In genomic region chr12:40645869-40646268, GRCm38 (mm10) we compare ENCODE assay signal across 25 mouse cellular contexts.
"Had no signal": no experiment of that assay in that cellular context is flagged by ENCODE, and none has a peak within 500 bp of the region (broad histone marks: within the 10 kb centered on the region; RNA-seq: fewer than 3 reads in every experiment).

No protein-coding gene starts in this region.

- H3K4me3 ChIP-seq: heart, embryonic 10.5 days; heart, embryonic 13.5 days; heart, embryonic 15.5 days; hindbrain, embryonic 13.5 days; hindbrain, embryonic 15.5 days; kidney, embryonic 15.5 days; limb, embryonic 13.5 days; limb, embryonic 15.5 days; liver, embryonic 12.5 days had no signal

- H3K27ac ChIP-seq: heart, embryonic 10.5 days; heart, embryonic 13.5 days; heart, embryonic 15.5 days; hindbrain, embryonic 13.5 days; hindbrain, embryonic 15.5 days; hindbrain, postnatal 0 days; kidney, embryonic 15.5 days; kidney, postnatal 0 days; limb, embryonic 13.5 days; limb, embryonic 15.5 days; liver, embryonic 12.5 days had no signal

- H3K27me3 ChIP-seq: heart, embryonic 13.5 days; heart, embryonic 15.5 days; hindbrain, embryonic 13.5 days; hindbrain, embryonic 15.5 days; kidney, embryonic 15.5 days; limb, embryonic 13.5 days; limb, embryonic 15.5 days; liver, embryonic 12.5 days had no signal

- H3K36me3 ChIP-seq: heart, embryonic 10.5 days; heart, embryonic 13.5 days; heart, embryonic 15.5 days; kidney, embryonic 15.5 days; liver, embryonic 12.5 days had no signal

- H3K9me3 ChIP-seq: heart, embryonic 10.5 days; heart, embryonic 13.5 days; heart, embryonic 15.5 days; hindbrain, embryonic 13.5 days; hindbrain, embryonic 15.5 days; kidney, embryonic 15.5 days; limb, embryonic 13.5 days; limb, embryonic 15.5 days; liver, embryonic 12.5 days had no signal

- H3K4me2 ChIP-seq: heart, embryonic 13.5 days; heart, embryonic 15.5 days; hindbrain, embryonic 13.5 days; hindbrain, embryonic 15.5 days; kidney, embryonic 15.5 days; limb, embryonic 13.5 days; limb, embryonic 15.5 days; liver, embryonic 12.5 days had no signal

- ATAC-seq: hindbrain, postnatal 0 days; intestine, embryonic 16.5 days; liver, embryonic 12.5 days had no signal

- H3K4me1 ChIP-seq: heart, embryonic 10.5 days; heart, embryonic 13.5 days; heart, embryonic 15.5 days; hindbrain, embryonic 13.5 days; hindbrain, embryonic 15.5 days; kidney, embryonic 15.5 days; limb, embryonic 15.5 days; liver, embryonic 12.5 days had no signal

- H3K9ac ChIP-seq: heart, embryonic 13.5 days; heart, embryonic 15.5 days; hindbrain, embryonic 13.5 days; hindbrain, embryonic 15.5 days; kidney, embryonic 15.5 days; limb, embryonic 13.5 days; limb, embryonic 15.5 days; liver, embryonic 12.5 days had no signal

- DNase-seq: gastrocnemius, postnatal 14 days; gastrocnemius, postnatal 36 days; heart, adult 18-20 months; heart, postnatal 14 days; heart, postnatal 36 days; kidney, adult 11 months; kidney, adult 2 months; kidney, adult 9 months; kidney, postnatal 14 days; kidney, postnatal 36 days; layer of hippocampus, adult 9-11 months; layer of hippocampus, postnatal 36 days; left cerebral cortex, postnatal 4 days had no signal
